Mouse (Mus musculus): ENCODE data around the gene Atp2a1. TPM values are rescaled to one million over a fixed set of nuclear protein-coding genes. Genes with fewer than 3 reads are reported as not detected.
A peak's percentile ranks its signal among the peaks of the same experiment; 100 is the strongest.

The Atp2a1 gene
- polyA plus RNA-seq, 1 experiment from 2014 or later = 1.1 TPM

DNA sequence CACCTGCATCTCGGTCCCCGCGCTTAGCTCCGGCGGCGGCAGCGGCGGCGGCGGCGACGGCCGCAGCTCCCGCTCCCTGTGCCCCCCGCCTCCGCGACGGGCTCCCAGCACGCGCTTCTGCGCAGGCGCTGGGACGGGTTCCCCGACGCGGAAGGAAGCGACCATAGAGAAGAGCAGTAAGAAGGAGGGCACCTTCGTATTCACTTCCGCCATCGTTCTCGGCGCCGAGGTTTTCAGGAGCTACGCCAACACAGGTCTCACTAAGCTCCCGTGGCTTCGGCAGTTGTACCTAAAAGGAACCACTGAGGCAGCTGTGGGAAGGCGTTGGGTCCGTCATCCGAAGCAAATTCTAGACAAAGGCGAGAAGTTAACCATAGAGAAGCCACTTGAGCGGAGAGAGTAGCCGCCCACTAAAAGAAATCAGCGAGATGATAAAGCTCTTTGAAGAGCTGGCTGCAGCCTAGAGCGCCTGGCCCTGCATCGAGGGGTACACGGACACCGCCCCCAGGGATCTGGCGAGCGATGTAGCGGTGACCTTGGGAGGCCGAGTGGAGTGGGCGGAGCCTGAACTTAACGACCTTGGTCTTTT, 12.2 kb upstream of the Atp2a1 start, which contains the start of gene Sh2b1:
Sh2b1 (minus strand) TSS at position 432 of the 589 bp plus-strand sequence.
- no peaks in the 10 kb centered on the region for H3K9me3 ChIP-seq (ENCODE audit: control insufficient read depth, low read length)
- H3K36me3 ChIP-seq (ENCODE audit: control insufficient read depth, insufficient read depth, low read length) = peaks cover 18% of the 10 kb centered on the region
- no peaks in the 10 kb centered on the region for H3K27me3 ChIP-seq (ENCODE audit: control insufficient read depth, insufficient read depth, low read length)
- peak within 1 kb of the TSS; percentile 87 for H3K4me2 ChIP-seq (ENCODE audit: low read depth, low read length)
- H3K27ac ChIP-seq (ENCODE audit: low read depth, low read length) = peak within 1 kb of the TSS; percentile 91
- peaks cover 16% of the 10 kb centered on the region for H3K4me1 ChIP-seq (ENCODE audit: control insufficient read depth, insufficient read depth, low read length)
- H3K9ac ChIP-seq (replicated peaks; ENCODE audit: low read depth, low read length) = peak within 1 kb of the TSS; percentile 96
- WGBS = under 1% methylated on average over 53 of the region's 53 CpGs
- peak within 1 kb of the TSS; percentile 83 for H3K4me3 ChIP-seq (ENCODE audit: low read depth, low read length)
- ATAC-seq (ENCODE audit: low read depth) = peak; percentile 93

DNA sequence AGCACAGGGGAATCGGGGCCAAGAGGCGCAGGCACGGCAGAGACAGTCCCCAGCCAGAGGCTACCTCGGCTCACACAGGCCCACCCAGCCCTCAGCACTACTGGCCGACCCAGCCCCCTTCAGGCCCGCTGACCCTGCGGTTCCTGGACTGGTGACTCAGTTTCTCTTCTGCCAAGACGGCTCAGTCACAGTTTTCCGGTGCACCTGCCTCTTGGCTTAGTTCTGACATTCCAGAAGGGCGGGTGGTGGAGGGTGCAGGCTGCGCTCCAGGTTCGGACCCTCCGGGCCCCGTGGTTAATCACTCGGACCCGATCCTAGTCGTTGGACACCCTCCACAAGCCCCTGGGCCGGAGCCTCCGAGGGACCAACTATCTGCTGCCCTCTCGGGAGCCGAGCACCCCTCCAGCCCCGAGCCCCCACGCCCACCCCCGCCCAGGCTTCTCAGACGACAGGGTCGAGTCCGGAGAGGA, 11.6 kb upstream of the Atp2a1 start:
- Histone ChIP-seq H3K9me3 (ENCODE audit: control insufficient read depth, low read length) (no peaks in the 10 kb centered on the region), H3K27me3 (ENCODE audit: control insufficient read depth, insufficient read depth, low read length) (no peaks in the 10 kb centered on the region), H3K27ac (ENCODE audit: low read depth, low read length) (peak overlapping the region; percentile 91), H3K4me2 (ENCODE audit: low read depth, low read length) (peak overlapping the region; percentile 87), H3K36me3 (ENCODE audit: control insufficient read depth, insufficient read depth, low read length) (peaks cover 18% of the 10 kb centered on the region), H3K4me1 (ENCODE audit: control insufficient read depth, insufficient read depth, low read length) (peaks cover 16% of the 10 kb centered on the region), H3K9ac (replicated peaks; ENCODE audit: low read depth, low read length) (peak overlapping the region; percentile 96), H3K4me3 (ENCODE audit: low read depth, low read length) (peak overlapping the region; percentile 83)
- peak; percentile 21 for ATAC-seq (ENCODE audit: low read depth)
- WGBS = 2% methylated on average over 27 of the region's 27 CpGs

GRCm38 (mm10) chr7:126473470-126474086, 10.7 kb upstream of the Atp2a1 start:
- Histone ChIP-seq H3K4me3 (ENCODE audit: low read depth, low read length) (peak overlapping the region; percentile 83; the same call in 1 of the 2 replicates), H3K27ac (ENCODE audit: low read depth, low read length) (no peak overlapping the region), H3K4me2 (ENCODE audit: low read depth, low read length) (peak overlapping the region; percentile 87), H3K4me1 (ENCODE audit: control insufficient read depth, insufficient read depth, low read length) (peaks cover 16% of the 10 kb centered on the region), H3K27me3 (ENCODE audit: control insufficient read depth, insufficient read depth, low read length) (no peaks in the 10 kb centered on the region), H3K9me3 (ENCODE audit: control insufficient read depth, low read length) (no peaks in the 10 kb centered on the region), H3K9ac (replicated peaks; ENCODE audit: low read depth, low read length) (peak overlapping the region; percentile 96; the same call in 1 of the 2 replicates), H3K36me3 (ENCODE audit: control insufficient read depth, insufficient read depth, low read length) (peaks cover 24% of the 10 kb centered on the region)
- no peak for ATAC-seq (ENCODE audit: low read depth)
- WGBS = 87% methylated on average over 9 of the region's 9 CpGs

DNA sequence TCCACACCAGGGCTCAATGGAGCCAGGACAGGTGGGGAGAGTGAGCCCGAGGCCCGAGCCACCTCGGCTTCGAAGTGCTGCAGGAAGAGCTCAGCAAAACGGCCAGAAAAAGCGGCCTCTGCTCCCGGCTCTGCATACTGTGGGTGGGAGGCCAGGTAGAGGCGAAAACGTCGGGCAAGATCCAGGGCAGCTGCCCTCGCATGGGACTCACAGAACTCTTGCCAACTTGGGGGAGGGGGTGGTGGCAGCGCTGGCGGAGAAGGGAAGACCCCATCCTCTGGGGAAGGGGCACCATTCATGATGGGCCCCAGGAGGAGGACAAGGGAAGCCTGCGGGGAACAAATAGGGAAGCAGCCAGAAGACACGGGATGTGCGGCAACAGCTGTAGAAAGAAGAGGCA, 9.8 kb upstream of the Atp2a1 start:
- WGBS = 94% methylated on average over 16 of the region's 16 CpGs
- Histone ChIP-seq H3K36me3 (ENCODE audit: control insufficient read depth, insufficient read depth, low read length) (peaks cover 30% of the 10 kb centered on the region), H3K27ac (ENCODE audit: low read depth, low read length) (no peak overlapping the region), H3K4me2 (ENCODE audit: low read depth, low read length) (no peak overlapping the region), H3K9me3 (ENCODE audit: control insufficient read depth, low read length) (no peaks in the 10 kb centered on the region), H3K4me1 (ENCODE audit: control insufficient read depth, insufficient read depth, low read length) (peaks cover 16% of the 10 kb centered on the region), H3K9ac (replicated peaks; ENCODE audit: low read depth, low read length) (no peak overlapping the region), H3K4me3 (ENCODE audit: low read depth, low read length) (no peak overlapping the region), H3K27me3 (ENCODE audit: control insufficient read depth, insufficient read depth, low read length) (no peaks in the 10 kb centered on the region)
- no peak for ATAC-seq (ENCODE audit: low read depth)

DNA sequence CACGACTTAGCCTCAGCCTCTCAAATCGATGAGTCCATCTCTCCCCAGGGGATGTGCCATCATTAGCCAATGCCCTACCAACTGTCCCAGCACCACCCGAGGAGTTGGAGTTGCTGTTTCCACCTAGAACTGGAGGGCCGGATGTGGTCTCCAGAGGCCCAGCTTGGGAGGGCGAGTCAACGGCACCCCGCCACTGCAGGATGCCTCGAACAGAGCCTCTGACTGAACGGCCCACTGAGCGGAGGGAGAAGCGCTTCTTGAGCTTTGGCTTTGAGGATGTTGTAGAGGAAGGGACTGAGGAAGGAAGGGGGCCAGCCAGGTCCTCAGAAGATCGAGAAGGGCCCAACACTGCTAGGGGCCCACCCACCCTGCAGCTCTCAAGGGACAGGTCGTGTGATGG, 9.4 kb upstream of the Atp2a1 start:
- 88% methylated on average over 13 of the region's 13 CpGs for WGBS
- ATAC-seq (ENCODE audit: low read depth) = no peak
- Histone ChIP-seq H3K36me3 (ENCODE audit: control insufficient read depth, insufficient read depth, low read length) (peaks cover 35% of the 10 kb centered on the region), H3K4me2 (ENCODE audit: low read depth, low read length) (no peak overlapping the region), H3K9ac (replicated peaks; ENCODE audit: low read depth, low read length) (no peak overlapping the region), H3K9me3 (ENCODE audit: control insufficient read depth, low read length) (no peaks in the 10 kb centered on the region), H3K27ac (ENCODE audit: low read depth, low read length) (no peak overlapping the region), H3K4me1 (ENCODE audit: control insufficient read depth, insufficient read depth, low read length) (peaks cover 16% of the 10 kb centered on the region), H3K27me3 (ENCODE audit: control insufficient read depth, insufficient read depth, low read length) (no peaks in the 10 kb centered on the region), H3K4me3 (ENCODE audit: low read depth, low read length) (no peak overlapping the region)

GRCm38 (mm10) chr7:126471853-126472252, 8.9 kb upstream of the Atp2a1 start:
- Histone ChIP-seq H3K27ac (ENCODE audit: low read depth, low read length) (no peak overlapping the region), H3K9ac (replicated peaks; ENCODE audit: low read depth, low read length) (no peak overlapping the region), H3K4me3 (ENCODE audit: low read depth, low read length) (no peak overlapping the region), H3K9me3 (ENCODE audit: control insufficient read depth, low read length) (no peaks in the 10 kb centered on the region), H3K27me3 (ENCODE audit: control insufficient read depth, insufficient read depth, low read length) (no peaks in the 10 kb centered on the region), H3K36me3 (ENCODE audit: control insufficient read depth, insufficient read depth, low read length) (peaks cover 39% of the 10 kb centered on the region), H3K4me1 (ENCODE audit: control insufficient read depth, insufficient read depth, low read length) (peaks cover 16% of the 10 kb centered on the region), H3K4me2 (ENCODE audit: low read depth, low read length) (no peak overlapping the region)
- ATAC-seq (ENCODE audit: low read depth) = no peak
- WGBS = 83% methylated on average over 4 of the region's 4 CpGs

DNA sequence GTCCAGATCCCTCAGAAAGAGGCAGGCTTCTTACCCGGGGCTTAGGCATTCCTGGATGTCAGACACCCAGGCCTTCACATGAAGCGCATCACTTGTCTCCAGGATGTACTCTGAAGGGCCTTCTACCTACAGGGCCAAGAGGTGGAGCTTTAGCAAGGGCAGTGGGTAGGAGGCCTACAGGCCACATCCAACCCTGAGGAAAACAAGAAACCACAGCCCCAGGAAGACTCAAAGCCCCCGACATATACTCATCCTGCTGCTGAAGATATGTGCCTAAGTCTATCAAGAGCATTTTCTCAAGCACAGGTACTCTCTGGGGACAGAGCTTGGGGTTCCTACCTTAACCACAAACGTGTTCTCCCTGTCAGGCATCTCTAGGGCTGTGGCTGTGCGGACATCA, 8.5 kb upstream of the Atp2a1 start:
- Histone ChIP-seq H3K4me3 (ENCODE audit: low read depth, low read length) (no peak overlapping the region), H3K27ac (ENCODE audit: low read depth, low read length) (no peak overlapping the region), H3K4me2 (ENCODE audit: low read depth, low read length) (no peak overlapping the region), H3K9ac (replicated peaks; ENCODE audit: low read depth, low read length) (no peak overlapping the region), H3K9me3 (ENCODE audit: control insufficient read depth, low read length) (no peaks in the 10 kb centered on the region), H3K36me3 (ENCODE audit: control insufficient read depth, insufficient read depth, low read length) (peaks cover 43% of the 10 kb centered on the region), H3K4me1 (ENCODE audit: control insufficient read depth, insufficient read depth, low read length) (peaks cover 16% of the 10 kb centered on the region), H3K27me3 (ENCODE audit: control insufficient read depth, insufficient read depth, low read length) (no peaks in the 10 kb centered on the region)
- ATAC-seq (ENCODE audit: low read depth) = no peak
- WGBS = 96% methylated on average over 5 of the region's 5 CpGs

DNA sequence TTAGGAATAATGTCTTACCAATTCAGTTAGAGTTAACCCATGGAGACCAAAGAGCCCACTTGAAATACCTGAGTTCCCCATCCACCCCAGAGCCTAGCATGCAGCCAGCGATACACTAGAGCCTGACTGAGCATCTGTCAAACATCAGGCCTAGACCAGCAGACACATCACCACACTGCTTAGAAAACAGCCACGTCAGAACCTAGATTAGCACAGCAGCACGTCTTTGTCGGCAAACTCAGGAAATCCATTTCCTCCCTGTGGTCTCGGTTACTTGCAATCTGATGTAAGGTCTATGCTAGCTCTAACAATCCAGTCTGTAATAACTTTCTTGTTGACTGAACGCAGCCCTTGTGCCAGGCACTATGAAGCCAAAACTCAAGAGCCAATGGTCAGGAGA, 7.2 kb upstream of the Atp2a1 start:
- H3K4me3 ChIP-seq (ENCODE audit: low read depth, low read length) = no peak overlapping the region
- H3K27me3 ChIP-seq (ENCODE audit: control insufficient read depth, insufficient read depth, low read length) = no peaks in the 10 kb centered on the region
- H3K4me1 ChIP-seq (ENCODE audit: control insufficient read depth, insufficient read depth, low read length) = peaks cover 13% of the 10 kb centered on the region
- H3K36me3 ChIP-seq (ENCODE audit: control insufficient read depth, insufficient read depth, low read length) = peaks cover 43% of the 10 kb centered on the region
- WGBS = 93% methylated on average over 6 of the region's 6 CpGs
- ATAC-seq (ENCODE audit: low read depth) = no peak
- H3K9me3 ChIP-seq (ENCODE audit: control insufficient read depth, low read length) = no peaks in the 10 kb centered on the region
- no peak overlapping the region for H3K27ac ChIP-seq (ENCODE audit: low read depth, low read length)
- no peak overlapping the region for H3K4me2 ChIP-seq (ENCODE audit: low read depth, low read length)
- no peak overlapping the region for H3K9ac ChIP-seq (replicated peaks; ENCODE audit: low read depth, low read length)

DNA sequence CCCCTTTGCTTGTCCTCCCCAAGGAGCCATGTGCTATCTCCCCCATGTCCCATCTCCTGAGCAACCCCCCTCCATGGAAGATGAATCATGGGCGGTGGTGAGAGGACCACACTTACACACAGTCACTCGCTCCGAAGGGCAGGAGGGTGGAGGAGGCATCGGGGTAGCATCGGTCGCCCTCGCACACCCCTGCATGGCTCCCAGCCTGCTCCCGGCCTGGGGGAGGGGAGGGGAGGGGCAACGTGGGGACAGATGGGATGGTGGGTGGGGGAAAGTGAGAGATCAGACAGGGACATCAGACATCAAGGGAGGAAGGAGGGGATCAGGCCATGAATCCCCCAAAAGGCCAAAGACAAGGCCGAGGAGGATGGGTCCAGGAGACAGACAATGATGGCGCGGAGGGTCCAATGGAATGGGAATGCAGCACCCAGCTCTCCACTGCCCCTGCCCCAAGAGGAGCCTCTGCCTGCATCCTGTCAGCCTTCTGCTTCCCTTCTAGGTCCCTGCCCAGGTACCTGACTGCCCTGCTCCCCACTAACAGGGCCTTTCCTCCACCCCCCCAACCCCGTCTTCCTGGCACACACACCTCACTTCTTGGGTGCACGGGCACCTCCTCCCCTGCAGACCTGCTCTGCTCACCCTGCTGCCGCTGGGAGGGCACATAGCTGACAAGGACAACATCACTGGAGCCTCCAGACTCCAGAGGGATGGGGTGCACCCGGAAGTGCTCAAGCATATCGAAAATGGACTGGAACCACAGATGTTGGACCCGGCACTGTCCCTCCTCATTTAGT, 5.1 kb upstream of the Atp2a1 start:
- WGBS = 91% methylated on average over 16 of the region's 18 CpGs
- no peak overlapping the region for H3K9ac ChIP-seq (replicated peaks; ENCODE audit: low read depth, low read length)
- peaks cover 43% of the 10 kb centered on the region for H3K36me3 ChIP-seq (ENCODE audit: control insufficient read depth, insufficient read depth, low read length)
- ATAC-seq (ENCODE audit: low read depth) = no peak
- no peaks in the 10 kb centered on the region for H3K9me3 ChIP-seq (ENCODE audit: control insufficient read depth, low read length)
- H3K27me3 ChIP-seq (ENCODE audit: control insufficient read depth, insufficient read depth, low read length) = no peaks in the 10 kb centered on the region
- H3K27ac ChIP-seq (ENCODE audit: low read depth, low read length) = peak overlapping the region; percentile 16; the same call in 1 of the 2 replicates
- H3K4me1 ChIP-seq (ENCODE audit: control insufficient read depth, insufficient read depth, low read length) = peaks cover under 1% of the 10 kb centered on the region; the same call in 1 of the 2 replicates
- no peak overlapping the region for H3K4me2 ChIP-seq (ENCODE audit: low read depth, low read length)
- H3K4me3 ChIP-seq (ENCODE audit: low read depth, low read length) = no peak overlapping the region
